Mouse (Mus musculus) left cerebral cortex, postnatal 4 days (tissue): ENCODE results near the gene Olfr642. TPM values are rescaled to one million over a fixed set of nuclear protein-coding genes. Genes with fewer than 3 reads are reported as not detected.

ENCODE experiments used
- DNase-seq: peaks from one replicate; pipeline ENCODE4 v3.0.0-alpha.2; 2022
- intact Hi-C: fragments of 180-260 bp; cut with DNase I; formaldehyde crosslinking; loops from one replicate; pipeline ENCODE4 v1.15.1; 2025
- total RNA-seq, 2 experiments: library from RNA; stranded (reverse); gene quantifications; 2 replicates each; pipeline ENCODE4 v1.2.3; 2021

Gene Olfr642
- total RNA-seq: not detected

DNA sequence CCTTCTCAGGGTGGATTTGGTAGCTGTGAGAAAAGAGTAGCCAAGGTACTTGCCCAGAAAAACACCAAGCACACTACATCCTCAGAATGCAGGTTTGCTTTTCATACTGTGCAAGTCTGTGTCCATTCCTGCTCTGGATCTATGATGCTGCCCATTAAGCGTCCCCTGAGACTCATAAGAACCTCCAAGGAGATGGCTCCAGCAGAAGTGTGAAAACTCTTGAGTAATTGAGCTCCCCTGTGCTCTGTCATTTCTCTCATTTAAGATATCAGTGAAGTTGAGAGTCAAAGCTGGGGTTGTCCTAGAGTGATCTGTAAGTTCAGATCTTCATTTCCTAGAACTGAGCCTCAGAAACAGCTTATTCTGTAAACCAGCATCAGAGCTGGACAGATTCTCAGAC lies at the start of gene Olfr642:
Gene Olfr642 (minus strand): TSS at position 101 of the 400 bp plus-strand sequence.
- intact Hi-C loops: no loop called here
- no peak for DNase-seq

DNA sequence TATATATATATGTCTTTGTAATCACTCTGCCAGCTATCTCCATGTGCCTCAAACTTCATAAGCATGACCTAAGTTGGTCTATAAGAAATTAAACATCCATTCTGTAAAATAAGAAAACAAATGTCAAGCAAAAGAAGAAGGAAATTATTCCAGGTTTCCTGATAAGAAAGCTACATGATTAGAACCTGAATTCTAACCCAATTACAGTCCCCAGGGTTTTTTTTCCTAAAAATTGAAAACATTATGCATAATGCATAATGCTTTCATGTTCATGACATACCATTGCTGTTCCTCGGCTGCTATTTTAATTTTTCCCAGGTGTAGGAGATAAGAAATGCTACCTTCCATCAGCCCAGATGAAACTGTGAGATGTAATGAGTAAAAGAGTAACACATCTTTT lies 32.9 kb upstream of the Olfr642 start, which contains the start of gene Olfr645:
Gene Olfr645 (minus strand): TSS at position 101 of the 400 bp plus-strand sequence.
- intact Hi-C loops: no loop called here

DNA sequence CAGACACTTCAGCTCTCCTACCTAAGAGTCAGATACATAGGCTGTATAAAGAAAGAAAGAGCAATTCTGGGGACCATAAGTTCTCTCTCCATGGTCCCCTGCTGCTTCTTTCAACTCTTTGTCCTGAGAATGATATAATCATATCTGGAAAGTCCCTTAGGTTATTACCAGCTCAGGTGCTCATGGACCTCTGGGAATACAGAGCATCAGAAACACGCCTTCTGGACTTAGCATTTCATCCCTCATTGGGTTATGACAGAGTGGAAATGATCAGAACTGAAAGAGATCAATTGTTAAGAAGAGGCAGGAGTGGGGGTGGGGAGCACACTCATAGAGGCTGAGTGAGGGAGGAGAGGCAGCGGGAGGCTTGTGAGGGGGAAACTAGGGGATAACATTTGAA lies 19.3 kb upstream of the Olfr642 start, which contains the start of gene Olfr644:
Gene Olfr644 (minus strand): TSS at position 101 of the 400 bp plus-strand sequence.
- intact Hi-C loops: no loop called here
- no peak for DNase-seq

More for the DNA sequence above, 32.9 kb upstream of the Olfr642 start, which contains the start of gene Olfr645:
- no peak for DNase-seq

DNA sequence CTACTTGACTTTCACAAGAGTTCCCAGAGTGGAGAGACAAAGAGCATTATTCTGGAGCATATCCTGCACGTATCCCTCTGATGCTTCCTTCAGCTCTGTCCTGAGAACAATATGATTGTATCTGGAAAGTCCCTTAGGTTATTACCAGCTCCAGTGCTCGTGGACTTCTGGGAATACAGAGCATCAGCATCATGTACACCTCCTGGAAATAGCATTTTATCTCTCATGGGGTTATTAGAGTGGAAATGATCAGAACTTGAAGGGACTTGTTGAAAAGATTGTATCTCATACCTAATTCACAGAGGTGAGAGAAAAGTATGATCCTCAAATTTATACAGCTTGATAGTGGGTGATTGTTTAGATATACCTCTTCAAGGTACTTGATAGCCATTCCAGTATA lies 8.9 kb upstream of the Olfr642 start, which contains the start of gene 4930516K23Rik:
Gene 4930516K23Rik (minus strand): TSS at position 101 of the 400 bp plus-strand sequence.
- intact Hi-C loops: no loop called here
- DNase-seq: no peak

DNA sequence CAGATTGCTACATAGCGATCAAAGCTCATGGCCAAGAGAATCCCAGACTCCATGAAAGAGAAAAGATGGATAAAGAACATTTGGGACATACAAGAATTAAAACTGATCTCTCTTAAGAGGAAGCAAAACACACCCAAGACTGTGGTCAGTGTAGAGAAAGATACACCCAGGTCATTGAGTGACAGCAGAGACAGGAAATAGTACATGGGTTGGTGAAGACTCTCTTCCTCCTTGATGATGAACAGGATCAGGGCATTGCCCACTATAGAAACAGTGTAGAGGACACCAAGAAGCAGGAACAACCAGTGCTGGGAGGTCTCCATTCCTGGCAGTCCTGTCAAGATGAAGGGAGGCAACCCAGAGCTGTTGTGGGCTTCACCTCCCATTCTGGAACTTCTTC lies 6.7 kb upstream of the Olfr642 start:
- DNase-seq: no peak
- intact Hi-C loops: no loop called here

DNA sequence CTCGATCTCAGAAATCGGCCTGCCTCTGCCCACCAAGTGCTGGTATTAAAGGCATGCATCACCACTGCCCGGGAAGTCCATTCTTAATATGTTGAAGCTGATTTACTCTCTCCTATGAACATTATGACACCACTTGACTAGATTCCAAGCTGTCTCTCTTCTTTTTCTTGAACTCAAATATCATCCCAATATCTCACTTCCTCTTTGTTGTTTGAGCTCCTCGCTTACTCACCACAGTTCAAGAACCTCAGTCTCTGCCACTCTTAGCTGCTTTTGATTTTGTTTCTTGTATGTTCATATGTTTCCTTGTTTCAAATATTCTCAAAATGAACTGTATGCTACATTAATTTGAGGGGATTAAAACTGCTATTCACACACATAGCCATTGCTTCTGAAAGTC lies 1.7 kb downstream of the Olfr642 start:
- intact Hi-C loops: no loop called here
- no peak for DNase-seq

DNA sequence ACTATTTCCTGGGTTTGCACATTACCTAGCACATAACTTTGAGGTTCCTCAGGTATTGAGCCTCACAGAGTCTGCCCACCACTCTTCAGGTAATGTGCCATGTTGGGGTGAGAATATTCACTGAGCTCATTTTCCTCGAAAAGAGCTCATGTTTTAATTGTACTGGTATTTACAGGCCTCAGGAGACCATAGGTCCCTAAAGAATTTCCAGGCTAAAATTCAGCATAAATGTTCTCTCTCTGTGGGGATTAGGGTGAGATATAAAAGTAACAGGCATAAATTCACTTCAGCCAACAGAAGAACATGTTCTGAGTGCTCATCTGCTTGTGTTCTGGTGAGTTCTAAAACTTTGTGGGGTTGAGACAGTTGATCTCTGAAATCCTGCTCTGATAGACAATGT lies 17.3 kb downstream of the Olfr642 start, which contains the start of gene Olfr641:
Gene Olfr641 (plus strand): TSS at position 301 of the 400 bp plus-strand sequence.
- intact Hi-C loops: no loop called here

DNA sequence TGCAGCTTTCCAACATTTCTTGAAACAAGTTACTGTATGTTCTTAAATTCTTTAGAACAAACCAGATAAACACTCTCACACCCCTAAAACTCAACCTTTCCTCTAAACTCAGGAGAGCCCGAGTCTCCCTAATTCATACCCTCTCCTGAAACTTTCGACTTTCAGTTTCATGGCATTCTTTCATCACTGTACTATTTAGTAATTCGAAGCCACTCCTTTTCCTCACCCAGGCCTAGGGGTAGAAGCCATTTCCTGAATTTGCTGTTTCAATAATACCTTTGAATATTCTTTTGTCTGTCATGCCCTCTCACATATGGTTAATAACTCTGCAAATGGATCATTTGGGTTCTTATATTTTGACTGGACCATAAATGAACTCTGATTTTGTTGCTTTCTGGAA lies 25.5 kb downstream of the Olfr642 start:
- DNase-seq: no peak
- intact Hi-C loops: no loop called here

More for the DNA sequence above, 17.3 kb downstream of the Olfr642 start, which contains the start of gene Olfr641:
- no peak for DNase-seq

DNA sequence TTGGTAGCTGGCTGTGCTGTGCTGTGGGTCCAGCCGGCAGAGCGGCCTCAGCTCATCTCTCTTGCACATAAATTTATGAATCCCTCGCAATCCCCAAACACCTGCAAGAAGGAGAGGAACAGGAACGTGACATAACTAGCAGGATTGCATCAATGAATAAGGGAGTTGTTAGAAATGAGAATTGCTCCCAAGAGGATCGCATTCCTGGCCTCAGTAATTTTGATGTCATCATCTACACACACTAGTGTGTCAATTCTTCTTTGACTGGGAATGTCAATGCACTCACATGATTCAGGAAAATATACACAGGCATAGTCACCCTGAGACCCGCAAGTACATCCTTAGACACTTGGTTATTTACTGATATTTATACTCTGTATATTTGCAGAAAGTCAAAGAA lies 27.0 kb downstream of the Olfr642 start, which contains the start of gene Olfr640:
Gene Olfr640 (minus strand): TSS at position 101 of the 400 bp plus-strand sequence.
- intact Hi-C loops: no loop called here
- DNase-seq: no peak

DNA sequence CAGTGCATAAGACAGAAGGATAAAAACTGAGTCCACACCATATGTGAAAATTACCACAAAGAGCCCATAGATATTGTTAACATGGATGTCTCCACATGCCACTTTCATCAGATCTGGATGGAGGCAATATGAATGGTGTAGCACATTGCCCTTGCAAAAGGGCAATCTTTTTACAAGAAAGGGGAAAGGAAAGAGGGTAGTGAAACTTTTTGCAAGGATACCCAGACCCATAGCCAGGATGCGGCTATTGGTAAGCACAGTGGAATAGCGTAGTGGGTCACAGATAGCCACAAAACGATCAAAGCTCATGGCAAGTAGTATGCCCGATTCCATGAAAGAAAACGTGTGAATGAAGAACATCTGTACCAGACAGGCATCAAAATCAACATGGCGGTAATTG lies 30.8 kb downstream of the Olfr642 start:
- no peak for DNase-seq
- intact Hi-C loops: no loop called here

DNA sequence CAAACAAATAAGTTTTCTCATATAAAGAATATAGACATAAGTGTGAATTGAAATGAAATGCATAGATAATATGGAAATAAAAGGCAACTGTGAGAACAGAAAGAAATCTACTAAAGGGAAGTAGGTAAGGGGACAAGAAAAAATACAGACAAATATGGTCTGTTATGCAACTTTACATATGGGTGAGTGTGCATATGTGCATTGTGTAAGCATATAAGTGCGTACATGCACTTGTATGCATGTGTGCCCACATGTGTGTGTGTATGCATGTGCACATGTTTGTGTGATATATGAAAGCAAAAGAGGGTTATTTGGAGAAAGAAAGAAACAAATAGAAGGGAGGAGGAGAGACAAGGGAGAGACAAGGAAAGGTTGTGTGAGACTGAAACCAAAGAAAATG lies 33.5 kb downstream of the Olfr642 start:
- intact Hi-C loops: no loop called here
- DNase-seq: no peak

DNA sequence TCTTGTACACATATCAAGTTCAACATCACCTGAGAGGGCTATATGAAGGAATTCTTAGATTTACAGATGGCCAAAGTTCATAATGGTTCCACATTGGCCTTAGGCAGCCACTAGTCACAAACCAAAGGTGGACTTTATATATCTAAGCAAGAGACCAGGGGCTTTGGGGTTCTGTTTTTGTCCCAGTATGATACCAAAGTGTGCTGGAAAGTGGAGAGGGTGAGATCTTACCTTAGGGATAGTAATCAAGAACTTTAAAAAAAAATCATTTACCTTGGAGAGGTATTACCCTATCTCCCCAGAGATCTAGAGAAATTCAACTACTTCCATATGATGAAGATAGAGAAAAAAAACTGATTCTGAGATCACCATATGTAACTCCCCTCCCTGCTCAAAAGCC lies 35.3 kb downstream of the Olfr642 start, which contains the start of gene Olfr639:
Gene Olfr639 (minus strand): TSS at position 101 of the 400 bp plus-strand sequence.
- intact Hi-C loops: no loop called here
- no peak for DNase-seq

DNA sequence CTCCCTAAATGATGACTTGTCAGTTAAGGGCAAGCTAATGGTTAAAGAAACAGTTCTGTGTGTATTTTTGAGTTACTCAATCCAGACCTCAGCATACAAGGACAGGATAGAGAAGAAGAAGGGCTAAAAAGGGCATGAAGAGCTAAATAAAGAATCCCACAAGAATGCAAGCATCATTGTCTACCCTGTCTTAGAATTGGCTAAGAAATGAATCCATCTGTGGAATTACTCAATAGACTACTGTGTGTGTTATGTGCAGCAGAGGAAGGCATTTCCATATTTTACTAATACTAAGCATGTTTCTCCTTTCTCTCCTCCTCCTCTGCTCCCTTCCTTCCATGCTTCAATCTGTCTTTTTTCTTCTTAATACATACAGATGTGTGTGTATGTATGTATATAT lies 53.3 kb downstream of the Olfr642 start:
- intact Hi-C loops: no loop called here
- DNase-seq: no peak

DNA sequence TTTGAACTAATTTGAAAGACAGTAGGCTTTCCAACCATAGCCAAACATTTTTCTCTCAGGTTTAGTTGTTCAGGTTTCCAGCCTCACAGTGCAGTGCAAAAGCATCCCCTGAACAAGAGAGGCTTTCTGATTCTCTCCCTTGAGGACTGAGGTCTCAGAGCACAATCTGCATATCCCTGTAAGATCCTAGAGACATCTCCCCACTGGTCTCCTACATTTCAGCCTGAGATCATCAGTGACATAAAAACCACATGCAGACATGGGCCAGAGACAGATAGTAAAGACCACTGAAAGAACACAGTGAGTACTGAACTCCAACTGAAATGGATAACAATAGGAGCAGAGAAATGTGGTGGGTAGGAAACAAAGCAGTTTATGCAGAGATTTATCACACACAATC lies 54.0 kb downstream of the Olfr642 start, which contains the start of gene Olfr638:
Gene Olfr638 (plus strand): TSS at position 301 of the 400 bp plus-strand sequence.
- intact Hi-C loops: no loop called here
- no peak for DNase-seq

Other genes with a start within 250 kb of the Olfr642 start
- gene Hbb-bt, start 238.7 kb downstream of the Olfr642 start, total RNA-seq: 10 to 100 TPM in 1 of 2 experiments, 1 to 10 TPM in 1; 8.8 to 20.4 TPM
- gene Hbb-bs, start 224.6 kb downstream of the Olfr642 start, total RNA-seq: 100 to 1,000 TPM in 1 of 2 experiments, 10 to 100 TPM in 1; 41.0 to 135 TPM
- not detected for gene Hbb-bh2, start 212.1 kb downstream of the Olfr642 start, total RNA-seq
- gene Hbb-bh1, start 209.5 kb downstream of the Olfr642 start, total RNA-seq: not detected
- gene Hbb-y, start 199.4 kb downstream of the Olfr642 start, total RNA-seq: not detected
- not detected for gene Olfr66, start 166.4 kb downstream of the Olfr642 start, total RNA-seq
- not detected for gene Olfr64, start 158.2 kb downstream of the Olfr642 start, total RNA-seq
- gene Olfr65, start 149.2 kb downstream of the Olfr642 start, total RNA-seq: not detected
- not detected for gene Olfr631, start 123.8 kb downstream of the Olfr642 start, total RNA-seq
- gene Olfr632, start 118.3 kb downstream of the Olfr642 start, total RNA-seq: not detected
- gene Olfr633, start 108.2 kb downstream of the Olfr642 start, total RNA-seq: not detected
- under 1 TPM in 1 of 2 experiments, not detected in 1; 0.08 TPM for gene Olfr635, start 81.5 kb downstream of the Olfr642 start, total RNA-seq
- not detected for gene Olfr638, start 53.9 kb downstream of the Olfr642 start, total RNA-seq
- under 1 TPM; 0.10 to 0.38 TPM for gene Olfr639, start 35.4 kb downstream of the Olfr642 start, total RNA-seq
- not detected for gene Olfr640, start 27.1 kb downstream of the Olfr642 start, total RNA-seq
- not detected for gene Olfr641, start 17.2 kb downstream of the Olfr642 start, total RNA-seq
- not detected for gene 4930516K23Rik, start 8.8 kb upstream of the Olfr642 start, total RNA-seq
- gene Olfr644, start 19.2 kb upstream of the Olfr642 start, total RNA-seq: not detected
- not detected for gene Olfr645, start 32.8 kb upstream of the Olfr642 start, total RNA-seq
- not detected for gene Olfr646, start 52.2 kb upstream of the Olfr642 start, total RNA-seq
- gene Ubqln5, start 77.2 kb upstream of the Olfr642 start, total RNA-seq: not detected
- gene Olfr643, start 84.7 kb upstream of the Olfr642 start, total RNA-seq: not detected
- not detected for gene Ubqln3, start 90.6 kb upstream of the Olfr642 start, total RNA-seq
- gene Ubqlnl, start 97.9 kb upstream of the Olfr642 start, total RNA-seq: not detected
- gene Olfm5, start 112.2 kb upstream of the Olfr642 start, total RNA-seq: not detected
- gene Olfr648, start 130.7 kb upstream of the Olfr642 start, total RNA-seq: under 1 TPM; 0.38 to 0.46 TPM
- not detected for gene Olfr649, start 143.3 kb upstream of the Olfr642 start, total RNA-seq
- under 1 TPM; 0.24 to 0.28 TPM for gene Trim6, start 166.1 kb upstream of the Olfr642 start, total RNA-seq
- 1 to 10 TPM in 1 of 2 experiments, under 1 TPM in 1; 0.78 to 1.0 TPM for gene Trim34a, start 191.8 kb upstream of the Olfr642 start, total RNA-seq
- under 1 TPM; 0.20 to 0.46 TPM for gene Trim5, start 235.4 kb upstream of the Olfr642 start, total RNA-seq